7 mouse cellular contexts compared by ENCODE assay signal in the genomic region with DNA sequence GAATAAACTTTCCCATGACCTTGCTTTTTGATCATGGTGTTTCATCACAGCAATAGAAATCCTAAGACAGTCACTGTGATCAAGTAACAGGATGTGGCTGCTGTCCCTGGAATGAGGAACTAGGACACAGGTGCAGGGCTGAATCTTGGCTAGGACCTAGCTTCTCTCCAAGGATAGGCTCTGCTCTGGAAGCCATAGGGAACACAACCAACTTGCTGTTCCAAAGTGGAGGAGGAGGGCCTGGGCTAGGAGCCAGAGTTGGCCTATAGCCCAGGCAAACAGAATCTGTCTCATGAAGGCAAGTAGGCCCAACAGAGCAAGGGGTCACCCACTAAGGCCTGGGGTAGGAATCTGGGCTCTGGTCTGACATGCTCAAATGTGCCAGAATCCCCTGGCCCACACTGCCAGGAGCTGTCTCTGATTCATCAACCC. TPM values are rescaled to one million over a fixed set of nuclear protein-coding genes. Genes with fewer than 3 reads are reported as not detected.
DNase-seq lines count a peak whose midpoint lies in the region; ATAC-seq and TF ChIP-seq lines count a peak whose summit lies in the region.

No protein-coding gene starts in this region.

- H3K27ac ChIP-seq in stomach, postnatal 0 days (replicated peaks): no peak overlapping the region

- no peak overlapping the region for H3K4me3 ChIP-seq in lung, adult 2 months (replicated peaks; ENCODE audit: extremely low read depth, low read depth, low read length)
- no peak overlapping the region for H3K4me3 ChIP-seq in myocyte
- H3K4me3 ChIP-seq in stomach, postnatal 0 days (ENCODE audit: low read depth, low read length): no peak overlapping the region

- H3K4me2 ChIP-seq in myocyte (ENCODE audit: low read depth): no peak overlapping the region
- no peak overlapping the region for H3K4me2 ChIP-seq in stomach, postnatal 0 days (replicated peaks; ENCODE audit: low read depth)

- peak; percentile 50 to 51 for DNase-seq in lung, adult 18-20 months
- DNase-seq in lung, adult 2 months: no peak
- DNase-seq in brain, embryonic 14.5 days (ENCODE audit: low read depth): peak; percentile 80
- DNase-seq in fibroblast of lung, adult 2 months (ENCODE audit: low read depth): peak; percentile 79
- DNase-seq in kidney, postnatal 14 days: peak; percentile 62
- DNase-seq in stomach, postnatal 0 days (ENCODE audit: low spot score): no peak

- TF ChIP-seq POLR2A in lung, adult 2 months (IDR thresholded peaks at IDR 0.05; ENCODE audit: borderline replicate concordance, extremely low read depth, low read depth, low read length): no peak
- TF ChIP-seq POLR2A in brain, embryonic 14.5 days (IDR thresholded peaks at IDR 0.05; ENCODE audit: borderline replicate concordance, extremely low read depth, insufficient read depth, insufficient read length, poor library complexity, severe bottlenecking): no peak
- TF ChIP-seq POLR2A in myocyte (IDR thresholded peaks at IDR 0.05; ENCODE audit: insufficient read length, low read depth): no peak

- ATAC-seq in stomach, postnatal 0 days (ENCODE audit: low FRiP score, low TSS enrichment): no peak

- no peaks in the 10 kb centered on the region for H3K27me3 ChIP-seq in myocyte (ENCODE audit: control insufficient read depth, insufficient read depth, insufficient read length)
- H3K27me3 ChIP-seq in stomach, postnatal 0 days (ENCODE audit: control insufficient read depth, insufficient read depth, low read length): no peaks in the 10 kb centered on the region

- no peaks in the 10 kb centered on the region for H3K36me3 ChIP-seq in myocyte (ENCODE audit: control insufficient read depth, insufficient read depth)
- no peaks in the 10 kb centered on the region for H3K36me3 ChIP-seq in stomach, postnatal 0 days (ENCODE audit: control insufficient read depth, insufficient read depth, low read length)

- no peaks in the 10 kb centered on the region for H3K79me2 ChIP-seq in myocyte (ENCODE audit: control insufficient read depth, insufficient read depth)

- H3ac ChIP-seq in myocyte (ENCODE audit: control insufficient read depth, insufficient read length): no peak overlapping the region

- TF ChIP-seq CTCF in lung, adult 2 months (IDR thresholded peaks at IDR 0.05; ENCODE audit: insufficient read depth, low read length): no peak
- TF ChIP-seq CTCF in brain, embryonic 14.5 days (IDR thresholded peaks at IDR 0.05; ENCODE audit: borderline replicate concordance, extremely low read depth, insufficient read depth, insufficient read length): no peak
- TF ChIP-seq CTCF in stomach, postnatal 0 days (IDR thresholded peaks at IDR 0.05; ENCODE audit: low read depth): no peak

- no peaks in the 10 kb centered on the region for H3K9me3 ChIP-seq in stomach, postnatal 0 days (ENCODE audit: control insufficient read depth, low read length)

- H3K9ac ChIP-seq in stomach, postnatal 0 days (ENCODE audit: low read length): no peak overlapping the region

- no peak for TF ChIP-seq EP300 in stomach, postnatal 0 days (optimal IDR thresholded peaks at IDR 0.05)

- H3K4me1 ChIP-seq in lung, adult 2 months (ENCODE audit: control insufficient read depth, insufficient read depth, low read length): 0 out of 2 replicates have a peak, but pooled peaks cover 2% of the 10 kb centered on the region
- H3K4me1 ChIP-seq in stomach, postnatal 0 days (replicated peaks; ENCODE audit: control insufficient read depth, insufficient read depth): 0 out of 2 replicates have a peak, but pooled peaks cover 2% of the 10 kb centered on the region

TF ChIP-seq in myocyte, 11 proteins besides CTCF, POLR2A, EP300 and RAD21:
- TF ChIP-seq TCF3 (IDR thresholded peaks at IDR 0.05; ENCODE audit: insufficient read length, low read depth) (no peak), CEBPB (IDR thresholded peaks at IDR 0.05; ENCODE audit: insufficient read depth, poor library complexity, severe bottlenecking) (0 out of 2 replicates have a peak, but pooled peaks have one; percentile 3)
TF ChIP-seq in myocyte: peak in this region for 1.

RNA-seq across cellular contexts. Expression of a gene that starts 6.2 kb away (rescaled TPM):
- polyA plus RNA-seq in lung, adult 2 months (2012; rRNA removed): not detected in 2 replicates
- not detected in 2 replicates for polyA plus RNA-seq in brain, embryonic 14.5 days (2012; rRNA removed)
- polyA plus RNA-seq in myocyte (2012; fragmentation: generic; extraction: Trizol): not detected
- polyA plus RNA-seq in stomach, postnatal 0 days (2015; fragmentation: Nextera tagmentation; extraction: Ambion mirVana): not detected in 2 replicates

RNA-seq across cellular contexts. Expression of a gene that starts 8.7 kb away (rescaled TPM):
- 137 and 149 TPM in 2 replicates for polyA plus RNA-seq in lung, adult 2 months (2012; rRNA removed)
- polyA plus RNA-seq in brain, embryonic 14.5 days (2012; rRNA removed): 7.7 and 9.2 TPM in 2 replicates
- polyA plus RNA-seq in myocyte (2012; fragmentation: generic; extraction: Trizol): 1.4 TPM
- polyA plus RNA-seq in stomach, postnatal 0 days (2015; fragmentation: Nextera tagmentation; extraction: Ambion mirVana): 77.4 and 81.0 TPM in 2 replicates

RNA-seq across cellular contexts. Expression of a gene that starts 30.1 kb away (rescaled TPM):
- 163 and 178 TPM in 2 replicates for polyA plus RNA-seq in lung, adult 2 months (2012; rRNA removed)
- polyA plus RNA-seq in brain, embryonic 14.5 days (2012; rRNA removed): 11.5 and 13.4 TPM in 2 replicates
- polyA plus RNA-seq in myocyte (2012; fragmentation: generic; extraction: Trizol): 1.3 TPM
- 16.1 and 19.7 TPM in 2 replicates for polyA plus RNA-seq in stomach, postnatal 0 days (2015; fragmentation: Nextera tagmentation; extraction: Ambion mirVana)

RNA-seq across cellular contexts. Expression of a gene that starts 31.5 kb away (rescaled TPM):
- 479 and 563 TPM in 2 replicates for polyA plus RNA-seq in lung, adult 2 months (2012; rRNA removed)
- 1,693 and 2,722 TPM in 2 replicates for polyA plus RNA-seq in brain, embryonic 14.5 days (2012; rRNA removed)
- polyA plus RNA-seq in myocyte (2012; fragmentation: generic; extraction: Trizol): 3,517 TPM
- 805 and 984 TPM in 2 replicates for polyA plus RNA-seq in stomach, postnatal 0 days (2015; fragmentation: Nextera tagmentation; extraction: Ambion mirVana)

RNA-seq across cellular contexts. Expression of a gene that starts 47.3 kb away (rescaled TPM):
- 47.8 and 63.7 TPM in 2 replicates for polyA plus RNA-seq in lung, adult 2 months (2012; rRNA removed)
- 1.1 TPM in 2 replicates for polyA plus RNA-seq in brain, embryonic 14.5 days (2012; rRNA removed)
- polyA plus RNA-seq in myocyte (2012; fragmentation: generic; extraction: Trizol): 0.13 TPM
- polyA plus RNA-seq in stomach, postnatal 0 days (2015; fragmentation: Nextera tagmentation; extraction: Ambion mirVana): 72.6 and 77.8 TPM in 2 replicates

Comparison
In these comparisons a context has a peak if more than half of its experiments do, and no peak if none do; other contexts are left out.
1. DNase-seq: peak in lung, adult 18-20 months (2 of 2), brain, embryonic 14.5 days (single experiment), fibroblast of lung, adult 2 months (single experiment) and kidney, postnatal 14 days (single experiment); none in lung, adult 2 months (single experiment) and stomach, postnatal 0 days (single experiment).